Mouse (Mus musculus) hindbrain, embryonic 14.5 days (tissue): ENCODE results near the gene Rcvrn. TPM values are rescaled to one million over a fixed set of nuclear protein-coding genes. Genes with fewer than 3 reads are reported as not detected.

Source experiments
- ATAC-seq: fragments of 200-750 bp; cut with Nextera tagmentation; 2 replicates; pipeline ENCODE4 v1.8.0; 2017; ENCODE audit warnings: moderate number of reproducible peaks, mild to moderate bottlenecking, moderate TSS enrichment, moderate library complexity; ENCODE audit not compliant: low FRiP score
- DNase-seq: peaks from one replicate; pipeline ENCODE4 v3.0.0-alpha.2; 2015; ENCODE audit warnings: low spot score
- H3K27ac ChIP-seq: fragments of 300-500 bp; sonication (generic); 2 replicates; pipeline ENCODE4 v1.5.1; 2014; ENCODE audit warnings: mild to moderate bottlenecking, moderate library complexity
- H3K27me3 ChIP-seq: fragments of 300-500 bp; sonication (generic); 2 replicates; pipeline ENCODE4 v1.6.1; 2014; ENCODE audit warnings: mild to moderate bottlenecking, low read length, mixed read lengths; ENCODE audit not compliant: control insufficient read depth, insufficient read depth
- H3K36me3 ChIP-seq: fragments of 300-500 bp; sonication (generic); replicated peaks from 2 replicates; pipeline ENCODE4 v1.6.1; 2014; ENCODE audit not compliant: control insufficient read depth, insufficient read depth
- H3K4me1 ChIP-seq: fragments of 300-500 bp; sonication (generic); replicated peaks from 2 replicates; pipeline ENCODE4 v1.6.1; 2014; ENCODE audit warnings: antibody characterized with exemption, low read length, mixed read lengths; ENCODE audit not compliant: control insufficient read depth, insufficient read depth
- H3K4me2 ChIP-seq: fragments of 300-500 bp; sonication (generic); replicated peaks from 2 replicates; pipeline ENCODE4 v1.6.1; 2014; ENCODE audit warnings: mild to moderate bottlenecking, moderate library complexity
- H3K4me3 ChIP-seq: fragments of 300-500 bp; sonication (generic); replicated peaks from 2 replicates; pipeline ENCODE4 v1.5.1; 2014; ENCODE audit warnings: mild to moderate bottlenecking, low read length
- H3K9ac ChIP-seq: fragments of 300-500 bp; sonication (generic); 2 replicates; pipeline ENCODE4 v1.6.1; 2014
- H3K9me3 ChIP-seq: fragments of 300-500 bp; sonication (generic); 2 replicates; pipeline ENCODE4 v1.6.1; 2016; ENCODE audit warnings: low read length; ENCODE audit not compliant: control insufficient read depth
- whole genome bisulfite sequencing: fragments of 180-500 bp; shearing (Covaris S2); extraction: QIAGEN DNeasy Blood & Tissue Kit; methylation state at CpG from one replicate; pipeline ENCODE4 v1.1.7; 2014; 5-methylcytosine and 5-hydroxymethylcytosine counted together
- polyA plus RNA-seq: library from polyadenylated mRNA; unstranded; fragments of >200 nt; fragmentation: Nextera tagmentation; extraction: Ambion mirVana; gene quantifications from 2 replicates; pipeline ENCODE4 v1.2.1, GENCODE M21; 2014

Rcvrn gene
- polyA plus RNA-seq, 1 experiment from 2014 or later: not detected

DNA sequence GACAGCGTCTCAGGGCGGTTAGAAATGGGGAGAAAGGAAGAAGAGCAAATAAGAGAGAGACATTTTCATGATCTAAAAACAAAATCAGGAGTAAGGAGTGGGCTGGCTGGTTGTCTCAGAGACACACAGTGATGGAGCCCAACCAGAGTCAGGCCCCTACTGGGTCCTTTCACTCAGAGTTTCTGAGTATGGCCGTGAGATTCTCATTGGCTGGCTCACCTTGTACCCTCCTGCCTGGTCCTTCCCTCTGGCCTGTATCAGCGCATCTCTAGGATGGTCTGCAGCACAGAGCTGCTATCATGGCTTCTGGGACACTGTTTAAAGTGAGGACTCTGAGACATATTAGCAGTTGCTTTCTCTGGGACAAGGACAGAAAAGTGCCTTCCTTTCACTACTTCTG, 40.6 kb upstream of the Rcvrn start:
- H3K4me1 ChIP-seq: peaks cover 8% of the 10 kb centered on the region; the same call in 1 of the 2 replicates
- H3K9me3 ChIP-seq: no peaks in the 10 kb centered on the region
- no peak overlapping the region for H3K4me3 ChIP-seq
- no peaks in the 10 kb centered on the region for H3K36me3 ChIP-seq
- H3K27me3 ChIP-seq: no peaks in the 10 kb centered on the region
- no peak overlapping the region for H3K9ac ChIP-seq
- 84% methylated on average over 4 of the region's 4 CpGs for WGBS
- ATAC-seq: no peak
- H3K4me2 ChIP-seq: no peak overlapping the region
- no peak for DNase-seq
- H3K27ac ChIP-seq: no peak overlapping the region

DNA sequence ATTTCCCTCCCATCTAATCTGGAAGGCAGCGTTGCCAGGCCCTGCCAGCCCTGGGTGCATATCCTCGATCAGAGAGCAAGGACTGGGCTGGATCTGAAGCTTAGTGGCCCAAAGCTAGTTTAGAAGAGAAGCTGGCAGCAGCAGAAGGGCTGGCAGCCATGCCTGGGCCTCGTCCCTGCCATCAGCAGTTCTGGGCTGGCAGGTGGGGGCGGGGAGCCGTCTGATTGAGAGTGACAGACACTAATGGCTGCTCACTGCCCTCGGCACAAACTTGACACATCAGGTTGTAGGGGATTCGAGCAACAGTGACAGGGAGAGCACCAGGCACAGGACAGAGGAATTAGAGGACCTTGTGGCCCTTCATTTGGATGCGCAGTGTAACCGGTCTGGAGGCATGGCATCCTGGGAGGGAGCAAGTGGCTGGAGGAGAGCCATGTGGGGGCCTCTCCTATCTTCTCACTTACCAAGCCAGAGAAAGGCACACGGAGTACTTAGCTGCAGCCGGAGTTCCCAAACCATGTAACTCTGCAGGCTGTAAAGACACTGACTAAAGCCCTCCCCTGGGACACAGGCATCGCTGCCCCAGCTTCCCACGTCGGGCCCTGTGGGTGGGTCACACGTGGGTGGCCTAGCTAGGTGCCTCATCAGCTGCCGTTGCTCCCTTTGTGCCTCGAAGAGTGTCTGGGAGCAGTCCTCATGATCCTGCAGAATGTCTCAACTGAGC, 39.7 kb upstream of the Rcvrn start:
- no peaks in the 10 kb centered on the region for H3K27me3 ChIP-seq
- no peak overlapping the region for H3K9ac ChIP-seq
- WGBS: 64% methylated on average over 17 of the region's 17 CpGs
- no peaks in the 10 kb centered on the region for H3K36me3 ChIP-seq
- DNase-seq: no peak
- no peak for ATAC-seq
- H3K4me3 ChIP-seq: no peak overlapping the region
- peaks cover 8% of the 10 kb centered on the region; the same call in 1 of the 2 replicates for H3K4me1 ChIP-seq
- H3K9me3 ChIP-seq: no peaks in the 10 kb centered on the region
- no peak overlapping the region for H3K4me2 ChIP-seq
- no peak overlapping the region for H3K27ac ChIP-seq

DNA sequence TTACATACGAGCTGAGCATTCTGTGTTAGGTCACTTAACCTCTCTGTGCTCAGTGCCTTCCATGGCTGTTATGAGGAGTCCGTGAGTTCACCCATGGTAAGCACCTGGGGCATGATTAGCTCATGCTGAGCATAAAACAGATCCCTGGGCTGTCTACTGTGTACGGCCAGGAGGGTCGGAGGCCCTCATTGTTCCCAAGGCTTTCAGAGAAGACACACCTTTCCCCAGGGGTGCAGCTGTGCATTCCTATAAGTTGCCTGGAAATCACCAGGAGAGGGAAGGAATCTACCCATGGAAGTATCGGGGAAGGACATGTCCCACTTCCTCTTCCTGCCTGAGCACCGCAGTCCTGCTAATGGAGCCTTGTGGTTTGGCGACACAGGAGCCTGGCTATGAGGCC, 38.8 kb upstream of the Rcvrn start:
- Histone ChIP-seq H3K4me2 (no peak overlapping the region), H3K27ac (no peak overlapping the region), H3K36me3 (no peaks in the 10 kb centered on the region), H3K9ac (no peak overlapping the region), H3K4me3 (no peak overlapping the region), H3K4me1 (peaks cover 8% of the 10 kb centered on the region; the same call in 1 of the 2 replicates), H3K27me3 (no peaks in the 10 kb centered on the region), H3K9me3 (no peaks in the 10 kb centered on the region)
- DNase-seq: no peak
- WGBS: 80% methylated on average over 7 of the region's 7 CpGs
- ATAC-seq: no peak

DNA sequence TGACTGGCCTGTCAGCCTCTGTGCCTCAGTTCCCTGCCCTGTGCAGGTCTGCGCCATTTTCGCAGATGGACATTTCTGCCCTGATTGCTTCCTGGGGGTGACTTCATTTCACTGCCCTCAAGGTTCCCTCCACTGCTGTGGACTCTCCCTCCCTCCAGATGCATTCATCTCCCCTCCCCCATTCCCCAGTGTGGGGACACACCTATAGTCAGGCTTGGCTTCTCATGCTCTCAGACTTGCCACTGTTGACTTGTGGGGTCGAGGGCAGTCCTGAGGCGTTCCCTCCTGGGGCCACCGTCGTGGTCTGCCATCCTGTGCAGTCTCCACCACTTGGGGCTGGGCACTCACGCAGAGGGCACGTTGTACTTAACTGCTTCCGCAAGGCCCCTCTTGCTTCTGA, 38.3 kb upstream of the Rcvrn start:
- ATAC-seq: no peak
- 87% methylated on average over 9 of the region's 9 CpGs for WGBS

DNA sequence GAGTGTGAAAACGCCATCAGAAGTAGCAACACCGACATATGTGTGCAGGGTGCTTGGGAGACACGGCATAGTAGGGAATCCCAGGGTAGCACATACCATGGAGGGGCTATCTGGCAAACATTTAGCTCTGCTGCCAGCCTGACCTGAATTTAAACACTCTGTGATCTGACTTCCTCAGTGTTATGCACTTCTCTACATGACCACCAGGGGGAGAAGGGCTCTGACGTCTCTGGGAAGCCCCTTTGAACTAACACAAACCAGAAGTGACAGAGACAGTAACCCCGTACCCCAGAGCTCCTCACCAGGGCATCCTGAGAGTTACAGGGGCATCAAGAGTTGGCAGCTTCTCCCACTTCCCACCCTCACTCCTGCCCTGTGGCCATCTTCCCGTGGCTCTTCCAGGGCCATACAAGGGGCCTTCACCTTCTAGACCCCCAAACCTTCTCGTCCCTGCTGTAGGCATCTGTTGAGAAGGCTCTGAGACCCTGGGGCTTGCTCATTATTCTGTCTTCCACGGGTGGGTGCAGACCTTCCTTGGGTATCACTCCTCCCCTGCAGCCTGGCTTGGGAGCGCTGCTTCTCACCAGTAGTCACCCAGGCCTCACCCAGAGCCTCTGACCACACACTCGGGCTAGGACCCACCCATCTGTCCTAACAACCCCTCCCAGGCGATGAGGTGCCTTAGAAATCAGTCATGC, 37.3 kb upstream of the Rcvrn start:
- no peak overlapping the region for H3K4me2 ChIP-seq
- H3K27me3 ChIP-seq: no peaks in the 10 kb centered on the region
- no peak overlapping the region for H3K4me3 ChIP-seq
- H3K27ac ChIP-seq: no peak overlapping the region
- no peaks in the 10 kb centered on the region for H3K9me3 ChIP-seq
- 50% methylated on average over 11 of the region's 11 CpGs for WGBS
- peaks cover 2% of the 10 kb centered on the region; the same call in 1 of the 2 replicates for H3K4me1 ChIP-seq
- peak; percentile 76 for DNase-seq
- no peak overlapping the region for H3K9ac ChIP-seq
- H3K36me3 ChIP-seq: no peaks in the 10 kb centered on the region
- ATAC-seq: peak; percentile 46; the same call in 1 of the 2 replicates

More for the DNA sequence above, 38.3 kb upstream of the Rcvrn start:
- H3K4me2 ChIP-seq: no peak overlapping the region
- no peaks in the 10 kb centered on the region for H3K9me3 ChIP-seq
- H3K36me3 ChIP-seq: no peaks in the 10 kb centered on the region
- no peak overlapping the region for H3K27ac ChIP-seq
- H3K9ac ChIP-seq: no peak overlapping the region
- DNase-seq: no peak
- H3K27me3 ChIP-seq: no peaks in the 10 kb centered on the region
- H3K4me1 ChIP-seq: peaks cover 8% of the 10 kb centered on the region; the same call in 1 of the 2 replicates
- H3K4me3 ChIP-seq: no peak overlapping the region

DNA sequence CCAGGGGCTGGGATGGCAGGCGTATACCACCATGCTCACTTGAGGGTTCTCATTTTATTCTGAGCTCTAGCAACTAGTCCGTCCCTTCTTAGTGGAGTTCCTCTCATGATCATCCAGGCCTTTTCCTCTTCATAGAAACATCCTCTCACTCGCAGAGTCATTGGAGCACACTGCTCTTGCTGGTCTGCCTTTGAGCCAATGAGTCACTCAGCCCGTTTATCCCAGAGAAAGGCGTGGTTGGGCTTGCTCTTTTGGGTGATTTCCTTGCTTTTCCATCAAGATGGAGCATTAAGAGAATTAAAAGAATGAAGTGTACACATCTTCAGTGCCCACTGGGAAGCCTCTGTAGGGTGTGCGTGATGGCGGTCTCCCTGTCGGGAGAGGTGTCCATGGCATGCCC, 33.7 kb upstream of the Rcvrn start:
- Histone ChIP-seq H3K4me1 (no peaks in the 10 kb centered on the region), H3K9me3 (no peaks in the 10 kb centered on the region), H3K27ac (no peak overlapping the region), H3K36me3 (no peaks in the 10 kb centered on the region), H3K27me3 (no peaks in the 10 kb centered on the region), H3K4me3 (no peak overlapping the region), H3K4me2 (no peak overlapping the region), H3K9ac (no peak overlapping the region)
- ATAC-seq (no peak), DNase-seq (no peak)
- WGBS: 93% methylated on average over 8 of the region's 8 CpGs

DNA sequence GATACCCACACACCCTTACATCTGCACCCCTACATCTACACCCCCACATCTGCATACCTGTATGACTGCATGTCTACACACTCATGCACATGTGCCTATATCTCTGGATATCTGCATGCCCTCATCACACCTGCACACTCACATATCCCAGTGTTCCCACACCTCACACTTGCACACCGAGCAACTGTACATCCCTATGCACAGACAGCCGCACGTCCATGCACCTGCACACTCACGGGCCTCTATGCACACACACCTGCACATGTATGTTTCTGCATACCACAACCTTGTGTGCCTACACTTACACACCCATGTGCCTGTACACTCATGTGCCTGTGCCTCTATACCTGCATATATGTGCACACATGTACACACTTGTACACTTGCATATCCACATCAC, 31.7 kb upstream of the Rcvrn start:
- Histone ChIP-seq H3K27me3 (no peaks in the 10 kb centered on the region), H3K4me3 (no peak overlapping the region), H3K27ac (no peak overlapping the region), H3K36me3 (no peaks in the 10 kb centered on the region), H3K4me2 (no peak overlapping the region), H3K9me3 (no peaks in the 10 kb centered on the region), H3K9ac (no peak overlapping the region), H3K4me1 (no peaks in the 10 kb centered on the region)
- ATAC-seq (no peak), DNase-seq (no peak)
- WGBS: 95% methylated on average over 4 of the region's 4 CpGs

DNA sequence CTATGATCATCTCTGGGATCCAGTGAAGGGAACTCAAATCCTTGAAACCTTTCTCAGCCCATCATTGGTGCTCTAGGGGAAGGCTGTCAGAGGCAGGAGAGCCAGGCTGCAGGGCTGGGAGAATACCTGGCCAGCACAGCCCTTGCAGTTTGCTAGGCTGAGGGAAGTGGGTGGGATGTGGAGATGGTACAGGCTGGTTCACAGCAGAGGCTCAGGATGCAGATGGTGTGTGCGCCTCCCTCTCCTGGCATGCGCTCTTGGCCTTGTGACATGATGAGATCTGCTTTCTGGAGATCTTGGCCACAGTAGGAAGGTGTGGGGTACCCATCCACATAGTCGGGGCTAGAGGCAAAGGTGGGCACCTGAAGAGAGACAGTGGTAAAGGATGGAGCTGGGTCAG, 30.9 kb upstream of the Rcvrn start:
- DNase-seq (no peak), ATAC-seq (no peak)
- WGBS: 90% methylated on average over 3 of the region's 3 CpGs
- no peaks in the 10 kb centered on the region for H3K4me1 ChIP-seq
- H3K9ac ChIP-seq: no peak overlapping the region
- H3K27me3 ChIP-seq: no peaks in the 10 kb centered on the region
- H3K4me3 ChIP-seq: no peak overlapping the region
- H3K36me3 ChIP-seq: no peaks in the 10 kb centered on the region
- no peaks in the 10 kb centered on the region for H3K9me3 ChIP-seq
- H3K27ac ChIP-seq: no peak overlapping the region
- no peak overlapping the region for H3K4me2 ChIP-seq

DNA sequence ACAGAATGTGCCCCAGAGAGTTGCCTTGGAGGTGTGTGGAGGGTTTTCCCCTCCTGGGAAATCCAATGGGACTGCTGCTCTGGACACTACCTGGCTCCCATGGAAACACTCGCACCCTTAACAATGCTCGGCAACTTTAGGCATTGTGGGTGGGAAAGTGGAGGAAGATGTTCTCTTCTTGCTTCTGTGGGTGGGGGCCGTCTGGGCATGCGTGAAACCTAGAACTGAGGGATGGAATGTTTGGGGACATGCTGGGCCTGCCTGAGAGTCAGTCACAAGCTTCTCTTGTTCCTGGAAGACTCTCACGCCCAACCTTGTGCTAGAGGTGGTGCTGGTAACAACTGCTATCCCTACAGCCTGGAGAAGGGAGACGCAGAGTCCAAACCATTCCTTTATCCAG, 30.2 kb upstream of the Rcvrn start:
- Histone ChIP-seq H3K9ac (no peak overlapping the region), H3K4me2 (no peak overlapping the region), H3K4me3 (no peak overlapping the region), H3K27me3 (no peaks in the 10 kb centered on the region), H3K4me1 (no peaks in the 10 kb centered on the region), H3K27ac (no peak overlapping the region), H3K9me3 (no peaks in the 10 kb centered on the region), H3K36me3 (no peaks in the 10 kb centered on the region)
- no peak for DNase-seq
- no peak for ATAC-seq
- WGBS: 90% methylated on average over 6 of the region's 6 CpGs
